Mouse (Mus musculus): Measurements from ENCODE around the gene Edem2. TPM values are rescaled to one million over a fixed set of nuclear protein-coding genes. Genes with fewer than 3 reads are reported as not detected.

The Edem2 gene
- total RNA-seq, 2 experiments from 2014 or later, result 12.4 to 13.3 TPM

Other genes with a start within 250 kb of the Edem2 start
- gene Acss2, start 211.5 kb downstream of the Edem2 start, total RNA-seq (2021), result 10 to 100 TPM; 30.8 to 32.1 TPM
- 1 to 10 TPM; 1.8 to 2.6 TPM for gene Ggt7, start 211.2 kb downstream of the Edem2 start, total RNA-seq (2021)
- gene Gss, start 136.7 kb downstream of the Edem2 start, total RNA-seq (2021), result 10 to 100 TPM; 12.4 to 14.2 TPM
- 10 to 100 TPM in 1 of 2 experiments, 1 to 10 TPM in 1; 8.8 to 11.1 TPM for gene Myh7b, start 118.3 kb downstream of the Edem2 start, total RNA-seq (2021)
- gene Trpc4ap, start 37.1 kb downstream of the Edem2 start, total RNA-seq (2021), result 100 to 1,000 TPM; 104 to 109 TPM
- gene Gm17581, start 6.4 kb upstream of the Edem2 start, total RNA-seq (2021), result not detected
- 10 to 100 TPM; 14.2 to 14.9 TPM for gene Procr, start 21.6 kb upstream of the Edem2 start, total RNA-seq (2021)
- gene Mmp24, start 45.9 kb upstream of the Edem2 start, total RNA-seq (2021), result under 1 TPM; 0.05 TPM
- 10 to 100 TPM; 11.4 to 13.5 TPM for gene BC029722, start 90.0 kb upstream of the Edem2 start, total RNA-seq (2021)
- gene Eif6, start 97.5 kb upstream of the Edem2 start, total RNA-seq (2021), result 10 to 100 TPM; 74.9 to 79.4 TPM
- gene Fam83c, start 105.4 kb upstream of the Edem2 start, total RNA-seq (2021), result not detected
- gene Uqcc1, start 200.8 kb upstream of the Edem2 start, total RNA-seq (2021), result 10 to 100 TPM; 75.1 to 80.2 TPM
- not detected for gene Gm15557, start 211.3 kb upstream of the Edem2 start, total RNA-seq (2021)
- under 1 TPM; 0.10 to 0.15 TPM for gene Gdf5, start 215.9 kb upstream of the Edem2 start, total RNA-seq (2021)
- 10 to 100 TPM; 19.0 to 22.7 TPM for gene Cep250, start 227.0 kb upstream of the Edem2 start, total RNA-seq (2021)

Measured in gastrocnemius, postnatal 4 days (tissue).